Mouse (Mus musculus): ENCODE measurements around the gene Ryr1. TPM values are rescaled to one million over a fixed set of nuclear protein-coding genes. Genes with fewer than 3 reads are reported as not detected.

Ryr1 gene
- polyA plus RNA-seq, 1 experiment, result 0.05 TPM

DNA sequence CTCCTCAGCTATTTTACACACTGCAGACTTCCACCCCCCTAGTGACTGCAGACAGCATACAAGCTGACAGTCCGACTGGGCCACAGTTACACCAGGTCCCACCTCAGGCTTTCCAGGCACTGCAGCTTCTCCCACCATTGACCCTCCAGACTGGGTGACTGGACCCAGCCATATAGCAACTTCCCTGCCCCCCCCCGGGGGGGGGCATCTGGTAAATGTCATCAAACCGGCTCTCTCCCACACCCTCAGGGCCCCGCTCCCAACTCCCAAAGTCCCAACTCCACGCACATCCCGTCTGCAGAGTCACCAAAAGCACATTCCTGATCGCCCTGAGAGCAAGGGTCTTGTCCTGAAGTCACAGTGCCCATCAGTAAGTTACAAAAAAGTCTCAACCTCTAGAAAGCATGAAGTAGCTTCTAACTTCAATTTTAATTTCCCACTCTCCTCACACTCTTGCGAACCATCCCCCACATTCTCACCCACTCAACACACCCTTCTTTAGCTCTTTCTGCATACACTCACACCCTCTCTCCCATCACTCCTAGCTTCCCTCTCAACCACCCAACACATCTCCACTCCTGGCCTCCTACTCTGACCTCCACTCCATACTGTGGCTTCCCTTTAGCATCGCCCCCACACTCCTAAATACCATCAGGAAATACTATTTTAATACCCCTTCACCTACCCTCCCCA, 164.5 kb downstream of the Ryr1 start:
- Histone ChIP-seq H3K4me1 (ENCODE audit: control insufficient read depth, insufficient read depth, insufficient read length, low read length) (peaks cover 21% of the 10 kb centered on the region; the same call in 1 of the 2 replicates), H3K36me3 (ENCODE audit: control insufficient read depth, insufficient read depth, low read length) (peaks cover 6% of the 10 kb centered on the region), H3K4me3 (ENCODE audit: low read depth, low read length) (peak overlapping the region; percentile 66), H3K27me3 (ENCODE audit: control insufficient read depth, insufficient read depth, low read length) (no peaks in the 10 kb centered on the region), H3K27ac (ENCODE audit: insufficient read depth, low read depth, low read length) (peak overlapping the region; percentile 95)
- TF ChIP-seq POLR2A (IDR thresholded peaks at IDR 0.05; ENCODE audit: low read depth, low read length) (no peak), CTCF (IDR thresholded peaks at IDR 0.05; ENCODE audit: extremely low read depth, insufficient read length, insufficient replicate concordance, low read depth, low read length) (no peak)
- WGBS, result 9% methylated on average over 9 of the region's 9 CpGs

DNA sequence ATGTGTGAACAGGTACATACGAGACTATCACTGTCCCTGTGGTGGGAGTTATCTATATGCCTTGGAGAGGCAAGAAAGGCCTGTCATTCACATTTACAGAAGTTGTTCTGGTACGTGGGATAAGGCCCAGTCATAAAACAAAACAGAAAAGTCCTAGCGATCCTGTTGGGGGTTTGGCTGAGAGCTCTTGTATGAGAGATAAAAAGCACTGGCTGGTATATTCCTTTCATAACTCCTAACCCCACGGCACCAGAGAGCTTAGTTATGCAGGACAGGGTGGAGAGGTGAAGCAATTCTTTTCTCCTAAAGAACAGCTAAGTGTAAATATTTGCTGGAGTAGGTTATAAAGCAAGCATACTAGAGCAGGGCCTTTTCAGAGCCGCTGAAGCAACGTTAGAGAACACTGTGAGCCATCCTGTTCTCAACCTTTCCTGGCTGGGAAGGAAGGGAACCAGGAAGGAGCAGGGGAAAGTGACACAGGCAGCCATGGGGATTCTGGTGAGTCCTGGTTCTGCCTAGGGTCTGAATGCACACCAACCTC, 165.4 kb downstream of the Ryr1 start:
- H3K4me3 ChIP-seq (ENCODE audit: low read depth, low read length), result peak overlapping the region; percentile 66
- peaks cover 24% of the 10 kb centered on the region; the same call in 1 of the 2 replicates for H3K4me1 ChIP-seq (ENCODE audit: control insufficient read depth, insufficient read depth, insufficient read length, low read length)
- whole genome bisulfite sequencing, result 6% methylated on average over 6 of the region's 6 CpGs
- no peaks in the 10 kb centered on the region for H3K27me3 ChIP-seq (ENCODE audit: control insufficient read depth, insufficient read depth, low read length)
- TF ChIP-seq POLR2A (IDR thresholded peaks at IDR 0.05; ENCODE audit: low read depth, low read length) (peak; percentile 30; the same call in 1 of the 2 replicates), CTCF (IDR thresholded peaks at IDR 0.05; ENCODE audit: extremely low read depth, insufficient read length, insufficient replicate concordance, low read depth, low read length) (no peak)
- H3K27ac ChIP-seq (ENCODE audit: insufficient read depth, low read depth, low read length), result peak overlapping the region; percentile 95
- peaks cover 8% of the 10 kb centered on the region for H3K36me3 ChIP-seq (ENCODE audit: control insufficient read depth, insufficient read depth, low read length)

DNA sequence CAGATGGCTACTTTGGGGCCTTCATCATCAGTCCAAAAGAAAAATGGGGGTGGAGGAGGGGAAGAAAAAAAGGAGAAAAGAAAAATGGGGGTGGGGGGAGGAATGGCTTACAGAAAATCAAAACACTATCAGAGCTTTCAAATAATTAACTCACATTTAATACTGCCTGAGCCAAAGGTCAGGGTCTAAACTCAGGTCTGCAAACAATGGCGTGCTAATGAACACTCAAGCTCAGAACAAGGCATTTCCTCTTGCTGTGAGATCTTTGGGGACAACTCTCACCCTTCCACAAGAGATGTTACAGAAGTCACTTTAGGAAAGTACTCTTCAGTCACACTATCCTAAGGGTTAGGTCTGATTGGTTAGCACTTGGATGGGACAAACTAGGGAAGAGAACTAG, 166.2 kb downstream of the Ryr1 start:
- peaks cover 9% of the 10 kb centered on the region for H3K36me3 ChIP-seq (ENCODE audit: control insufficient read depth, insufficient read depth, low read length)
- H3K4me3 ChIP-seq (ENCODE audit: low read depth, low read length), result no peak overlapping the region
- peak overlapping the region; percentile 95 for H3K27ac ChIP-seq (ENCODE audit: insufficient read depth, low read depth, low read length)
- no peaks in the 10 kb centered on the region for H3K27me3 ChIP-seq (ENCODE audit: control insufficient read depth, insufficient read depth, low read length)
- H3K4me1 ChIP-seq (ENCODE audit: control insufficient read depth, insufficient read depth, insufficient read length, low read length), result peaks cover 21% of the 10 kb centered on the region; the same call in 1 of the 2 replicates
- WGBS, result 10% methylated on average over 1 of the region's 1 CpGs
- no peak for TF ChIP-seq CTCF (IDR thresholded peaks at IDR 0.05; ENCODE audit: extremely low read depth, insufficient read length, insufficient replicate concordance, low read depth, low read length)
- no peak for TF ChIP-seq POLR2A (IDR thresholded peaks at IDR 0.05; ENCODE audit: low read depth, low read length)

DNA sequence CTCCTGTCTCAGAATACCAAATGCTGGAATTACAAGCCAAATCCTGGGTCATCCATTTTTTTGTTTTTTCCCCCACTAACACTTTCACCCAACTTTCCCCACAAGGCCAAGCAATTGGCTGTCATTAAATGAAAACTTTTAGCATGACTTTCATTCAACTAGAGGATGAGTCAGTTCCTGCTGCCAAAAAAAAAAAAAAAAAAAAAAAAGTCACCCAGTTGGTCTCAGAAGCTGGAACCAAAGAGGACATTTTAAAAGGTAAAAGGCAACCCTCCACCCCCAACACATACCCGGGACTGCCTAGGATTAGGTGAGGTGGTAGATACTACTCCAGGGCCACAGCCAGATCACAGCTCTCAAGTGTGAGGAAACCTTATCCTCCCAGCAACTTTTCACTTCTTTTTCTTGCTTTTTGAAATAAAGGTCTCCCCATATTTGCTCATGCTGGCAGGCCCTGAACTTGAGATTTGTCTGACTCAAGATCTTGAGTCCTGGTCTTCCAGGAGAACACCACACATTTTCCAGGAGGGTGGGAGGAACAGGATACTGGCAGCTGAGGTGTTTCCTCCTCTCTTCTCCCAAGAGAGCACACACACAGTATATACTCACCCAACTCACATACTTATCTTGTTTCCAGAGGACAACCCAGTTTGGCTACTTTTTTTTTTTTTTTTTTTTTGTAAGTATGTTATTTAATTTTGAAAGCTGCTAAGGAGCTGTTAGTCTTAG, 166.8 kb downstream of the Ryr1 start:
- H3K27me3 ChIP-seq (ENCODE audit: control insufficient read depth, insufficient read depth, low read length), result no peaks in the 10 kb centered on the region
- 14% methylated on average over 1 of the region's 1 CpGs for WGBS
- H3K36me3 ChIP-seq (ENCODE audit: control insufficient read depth, insufficient read depth, low read length), result peaks cover 13% of the 10 kb centered on the region
- H3K4me3 ChIP-seq (ENCODE audit: low read depth, low read length), result no peak overlapping the region; the same call in 1 of the 2 replicates
- TF ChIP-seq POLR2A (IDR thresholded peaks at IDR 0.05; ENCODE audit: low read depth, low read length) (no peak), CTCF (IDR thresholded peaks at IDR 0.05; ENCODE audit: extremely low read depth, insufficient read length, insufficient replicate concordance, low read depth, low read length) (no peak)
- peak overlapping the region; percentile 95 for H3K27ac ChIP-seq (ENCODE audit: insufficient read depth, low read depth, low read length)
- H3K4me1 ChIP-seq (ENCODE audit: control insufficient read depth, insufficient read depth, insufficient read length, low read length), result peaks cover 23% of the 10 kb centered on the region; the same call in 1 of the 2 replicates

DNA sequence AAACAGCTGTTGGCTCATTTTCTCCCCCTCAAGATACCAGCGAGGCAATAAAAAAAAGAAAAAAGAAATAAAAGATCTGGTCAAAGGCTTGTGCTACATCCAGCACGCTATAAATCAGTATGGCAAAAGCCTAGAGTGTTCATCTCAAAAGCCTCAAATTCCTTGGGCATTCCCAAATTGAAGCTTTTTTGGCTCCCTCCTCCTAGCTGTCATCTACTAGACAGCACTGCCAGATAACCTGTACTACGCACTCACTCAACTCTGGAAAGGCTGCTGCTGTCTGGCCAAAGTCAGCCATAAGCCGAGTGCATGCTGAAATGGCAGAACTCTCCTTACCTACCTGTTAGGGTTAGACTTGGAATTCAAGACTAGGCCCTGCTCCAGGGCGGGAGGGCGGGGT, 167.7 kb downstream of the Ryr1 start:
- 23% methylated on average over 6 of the region's 6 CpGs for WGBS
- TF ChIP-seq POLR2A (IDR thresholded peaks at IDR 0.05; ENCODE audit: low read depth, low read length) (no peak), CTCF (IDR thresholded peaks at IDR 0.05; ENCODE audit: extremely low read depth, insufficient read length, insufficient replicate concordance, low read depth, low read length) (no peak)
- H3K4me1 ChIP-seq (ENCODE audit: control insufficient read depth, insufficient read depth, insufficient read length, low read length), result peaks cover 23% of the 10 kb centered on the region; the same call in 1 of the 2 replicates

DNA sequence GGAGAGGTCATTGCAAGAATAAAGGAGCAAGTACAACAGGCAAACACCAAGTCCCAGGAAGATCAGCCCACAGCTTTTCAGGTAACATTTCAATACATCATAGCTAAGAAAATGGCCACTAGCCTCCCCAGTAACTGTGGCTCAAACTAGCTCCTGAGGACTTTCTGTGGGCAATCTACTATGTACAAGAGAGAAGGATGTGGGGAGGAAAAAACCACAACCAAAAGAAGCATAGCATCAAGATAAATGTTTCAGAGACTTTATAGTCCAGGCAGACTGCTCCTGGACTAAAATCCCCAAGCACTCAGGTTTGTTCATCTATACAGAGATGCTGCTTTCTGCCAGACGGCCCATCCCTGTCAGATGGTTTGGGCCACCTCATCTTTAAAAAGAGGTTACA, 168.7 kb downstream of the Ryr1 start:
- TF ChIP-seq POLR2A (IDR thresholded peaks at IDR 0.05; ENCODE audit: low read depth, low read length), result no peak
- no peak for TF ChIP-seq CTCF (IDR thresholded peaks at IDR 0.05; ENCODE audit: extremely low read depth, insufficient read length, insufficient replicate concordance, low read depth, low read length)
- WGBS, result 74% methylated on average over 1 of the region's 1 CpGs
- Histone ChIP-seq H3K4me3 (ENCODE audit: low read depth, low read length) (no peak overlapping the region), H3K4me1 (ENCODE audit: control insufficient read depth, insufficient read depth, insufficient read length, low read length) (peaks cover 31% of the 10 kb centered on the region; the same call in 1 of the 2 replicates), H3K27ac (ENCODE audit: insufficient read depth, low read depth, low read length) (no peak overlapping the region), H3K27me3 (ENCODE audit: control insufficient read depth, insufficient read depth, low read length) (no peaks in the 10 kb centered on the region), H3K36me3 (ENCODE audit: control insufficient read depth, insufficient read depth, low read length) (peaks cover 17% of the 10 kb centered on the region)

More for the DNA sequence above, 167.7 kb downstream of the Ryr1 start:
- peak overlapping the region; percentile 51 for H3K27ac ChIP-seq (ENCODE audit: insufficient read depth, low read depth, low read length)
- no peak overlapping the region for H3K4me3 ChIP-seq (ENCODE audit: low read depth, low read length)
- H3K36me3 ChIP-seq (ENCODE audit: control insufficient read depth, insufficient read depth, low read length), result peaks cover 16% of the 10 kb centered on the region
- no peaks in the 10 kb centered on the region for H3K27me3 ChIP-seq (ENCODE audit: control insufficient read depth, insufficient read depth, low read length)
